Mouse (Mus musculus): ENCODE measurements at regions not wholly inside any gene's neighbourhood (a gene's known extent, or its start where the extent isn't known, plus 50 kb on each side); places are given as distances from the start of the nearest gene placed in this dataset.
A peak's percentile ranks its signal among the peaks of the same experiment; 100 is the strongest.

GRCm38 (mm10) chr13:44231403-44231802 is 446.8 kb downstream of the Cd83 start:
- no peak for DNase-seq (ENCODE audit: inconsistent age in 2 of 2, low spot score in 1 of 2)

GRCm38 (mm10) chr13:44231868-44232715 is 447.5 kb downstream of the Cd83 start:
- no peak for DNase-seq (ENCODE audit: inconsistent age in 2 of 2, low spot score in 1 of 2)

- DNase-seq (ENCODE audit: inconsistent age in 2 of 2, low spot score in 1 of 2) = no peak
Measured at GRCm38 (mm10) chr13:44232716-44233051, 448.1 kb downstream of the Cd83 start.

DNA sequence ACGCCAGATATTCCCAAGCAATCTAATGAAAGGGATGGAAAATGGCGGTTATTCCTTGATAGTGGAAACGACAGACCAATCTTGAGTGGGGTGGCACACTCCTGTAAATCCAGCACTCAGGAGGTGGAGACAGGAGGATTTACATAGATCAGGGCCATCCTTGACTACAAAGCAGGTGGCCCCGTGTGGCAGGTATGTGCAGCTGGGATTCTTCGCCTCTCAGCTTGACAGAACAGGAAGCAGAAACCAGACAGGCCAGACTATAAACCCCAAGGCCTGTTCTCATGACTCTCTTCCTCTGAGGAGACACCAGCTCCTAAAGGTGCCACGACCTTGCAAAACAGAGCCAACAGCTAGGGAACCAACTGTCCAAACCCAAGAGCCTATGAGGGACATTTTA is 449.7 kb downstream of the Cd83 start:
- no peak for DNase-seq (ENCODE audit: inconsistent age in 2 of 2, low spot score in 1 of 2)

GRCm38 (mm10) chr13:44235236-44235635 is 450.7 kb downstream of the Cd83 start:
- DNase-seq (ENCODE audit: inconsistent age in 2 of 2, low spot score in 1 of 2) = no peak

- DNase-seq (ENCODE audit: inconsistent age in 2 of 2, low spot score in 1 of 2) = no peak
Measured at GRCm38 (mm10) chr13:44235941-44236340, 451.4 kb downstream of the Cd83 start.

DNA sequence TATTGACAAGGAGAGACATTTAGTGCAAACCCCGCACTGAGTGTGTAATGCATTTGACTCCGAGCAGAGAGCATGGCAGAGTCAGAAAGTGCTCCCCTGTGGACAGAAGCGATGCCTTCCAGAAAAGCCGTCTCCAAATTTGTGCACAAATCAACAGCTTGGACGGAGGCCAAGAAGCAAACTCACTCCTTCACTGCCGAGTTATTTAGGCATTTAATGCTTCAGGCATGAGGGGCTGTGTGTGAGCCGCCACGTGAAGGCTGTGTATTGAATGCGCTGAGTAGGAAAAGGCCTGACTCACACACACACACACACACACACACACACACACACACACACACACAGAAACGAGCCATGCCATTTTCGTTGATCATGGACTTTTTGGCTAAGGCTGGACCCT is 453.7 kb downstream of the Cd83 start:
- peak; percentile 25 to 76 for DNase-seq (ENCODE audit: inconsistent age in 2 of 2, low spot score in 1 of 2)

- DNase-seq (ENCODE audit: inconsistent age in 2 of 2, low spot score in 1 of 2) = no peak
Measured at GRCm38 (mm10) chr13:44243211-44243610, 458.6 kb downstream of the Cd83 start.

GRCm38 (mm10) chr13:44246714-44247251 is 462.2 kb downstream of the Cd83 start:
- DNase-seq (ENCODE audit: inconsistent age in 2 of 2, low spot score in 1 of 2) = no peak

DNA sequence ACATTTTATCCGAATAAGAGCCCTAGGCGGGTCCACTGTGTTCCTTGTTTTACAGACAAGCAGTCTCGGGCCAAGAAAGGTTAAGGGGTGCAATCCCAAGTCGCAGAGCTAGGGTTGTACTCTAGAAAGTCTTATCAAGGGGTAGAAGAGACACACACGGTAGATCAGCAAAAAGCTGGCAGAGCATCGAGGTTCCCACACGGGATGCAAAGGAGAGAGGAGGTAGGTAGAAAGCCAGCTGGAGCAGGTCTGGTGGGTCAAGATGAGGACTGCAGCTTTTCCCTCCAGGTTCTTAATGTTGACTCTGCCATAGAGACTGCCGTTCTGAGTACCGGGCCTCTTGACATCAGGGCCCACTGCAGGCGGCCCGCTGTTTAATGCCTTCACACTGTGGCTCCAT is 463.3 kb downstream of the Cd83 start:
- no peak for DNase-seq (ENCODE audit: inconsistent age in 2 of 2, low spot score in 1 of 2)

- DNase-seq (ENCODE audit: inconsistent age in 2 of 2, low spot score in 1 of 2) = no peak
Measured at GRCm38 (mm10) chr13:44248401-44248800, 463.8 kb downstream of the Cd83 start.

GRCm38 (mm10) chr13:44249119-44249518 is 464.5 kb downstream of the Cd83 start:
- no peak for DNase-seq (ENCODE audit: inconsistent age in 2 of 2, low spot score in 1 of 2)

DNA sequence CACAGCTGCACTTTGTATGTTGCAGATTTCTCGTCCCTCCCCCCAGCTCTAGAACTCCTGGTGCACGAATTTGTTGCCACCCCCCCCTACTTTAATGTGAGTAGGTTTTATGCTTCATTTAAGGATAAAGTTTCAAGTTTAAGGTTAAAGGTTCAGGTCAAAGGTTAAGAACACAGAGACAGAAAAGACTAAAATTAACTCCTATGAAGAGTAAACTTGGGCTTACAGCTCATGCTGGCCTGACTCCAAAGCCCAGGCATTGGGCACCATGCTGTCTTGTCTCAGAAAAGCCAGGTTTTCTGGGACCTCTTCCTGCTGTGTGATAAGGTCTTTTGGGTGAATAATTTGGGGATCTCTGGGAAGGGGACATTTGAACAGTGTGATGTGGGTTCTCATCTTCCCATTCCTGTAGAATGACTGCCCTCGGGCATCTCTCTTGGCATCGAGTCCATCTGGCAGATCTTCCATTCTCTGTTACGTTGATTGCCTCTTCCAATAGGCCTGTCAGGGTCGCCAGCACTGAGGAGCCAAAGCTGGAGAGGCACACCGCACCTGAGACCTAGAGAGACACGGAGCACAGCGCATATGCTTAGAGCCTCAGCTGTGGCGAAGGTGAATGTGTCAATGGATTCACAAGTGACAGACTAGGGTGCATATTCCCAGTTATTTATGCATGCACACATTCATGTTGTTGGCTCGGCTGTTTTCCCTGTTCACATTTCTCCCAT is 466.1 kb downstream of the Cd83 start:
- DNase-seq (ENCODE audit: inconsistent age in 2 of 2, low spot score in 1 of 2) = no peak

GRCm38 (mm10) chr13:44251503-44251902 is 466.9 kb downstream of the Cd83 start:
- DNase-seq (ENCODE audit: inconsistent age in 2 of 2, low spot score in 1 of 2) = no peak

DNA sequence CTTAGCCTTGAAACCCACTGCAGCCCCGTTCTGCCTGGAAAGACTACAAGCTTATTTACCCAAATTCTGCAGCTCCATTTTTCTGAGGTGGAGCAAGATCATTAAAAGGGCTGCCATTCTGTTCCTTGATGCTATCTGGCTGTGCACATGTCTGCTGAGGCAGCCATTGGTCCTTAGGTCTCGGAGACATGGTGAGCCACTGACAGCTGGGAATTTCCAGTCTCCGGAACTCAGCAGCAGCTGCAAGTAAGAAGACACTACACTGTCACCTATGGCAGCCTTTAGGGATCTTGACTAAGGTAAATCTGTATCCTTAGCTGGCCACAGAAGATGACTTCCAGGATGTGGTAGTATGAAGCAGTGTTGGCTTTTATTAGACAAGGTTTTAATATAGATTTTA is 467.9 kb downstream of the Cd83 start:
- no peak for DNase-seq (ENCODE audit: inconsistent age in 2 of 2, low spot score in 1 of 2)

DNA sequence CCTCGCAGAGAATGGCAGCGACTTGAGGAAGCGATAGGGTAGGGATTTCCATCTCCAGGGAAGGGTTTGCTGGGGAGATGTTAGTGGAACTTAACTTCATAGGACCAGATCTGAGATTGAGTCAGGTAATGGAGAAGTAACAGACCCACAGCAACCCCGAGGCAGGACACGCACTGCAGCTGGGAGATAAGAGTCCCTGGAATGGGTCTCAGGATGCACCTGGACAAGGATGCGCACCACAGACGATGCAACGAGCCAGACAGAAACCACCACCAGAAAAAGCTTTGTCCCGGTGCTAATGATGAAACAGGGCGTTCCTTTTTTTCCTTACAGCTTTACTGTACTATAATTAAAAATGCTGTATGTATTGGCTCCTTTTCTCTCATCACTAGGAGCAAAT is 470.9 kb upstream of the Jarid2 start:
- DNase-seq (ENCODE audit: inconsistent age in 2 of 2, low spot score in 1 of 2) = no peak

- DNase-seq (ENCODE audit: inconsistent age in 2 of 2, low spot score in 1 of 2) = no peak
Measured at GRCm38 (mm10) chr13:44260039-44260438, 469.2 kb upstream of the Jarid2 start.

- DNase-seq (ENCODE audit: inconsistent age in 2 of 2, low spot score in 1 of 2) = no peak
Measured at GRCm38 (mm10) chr13:44260637-44261333, 468.5 kb upstream of the Jarid2 start.

DNA sequence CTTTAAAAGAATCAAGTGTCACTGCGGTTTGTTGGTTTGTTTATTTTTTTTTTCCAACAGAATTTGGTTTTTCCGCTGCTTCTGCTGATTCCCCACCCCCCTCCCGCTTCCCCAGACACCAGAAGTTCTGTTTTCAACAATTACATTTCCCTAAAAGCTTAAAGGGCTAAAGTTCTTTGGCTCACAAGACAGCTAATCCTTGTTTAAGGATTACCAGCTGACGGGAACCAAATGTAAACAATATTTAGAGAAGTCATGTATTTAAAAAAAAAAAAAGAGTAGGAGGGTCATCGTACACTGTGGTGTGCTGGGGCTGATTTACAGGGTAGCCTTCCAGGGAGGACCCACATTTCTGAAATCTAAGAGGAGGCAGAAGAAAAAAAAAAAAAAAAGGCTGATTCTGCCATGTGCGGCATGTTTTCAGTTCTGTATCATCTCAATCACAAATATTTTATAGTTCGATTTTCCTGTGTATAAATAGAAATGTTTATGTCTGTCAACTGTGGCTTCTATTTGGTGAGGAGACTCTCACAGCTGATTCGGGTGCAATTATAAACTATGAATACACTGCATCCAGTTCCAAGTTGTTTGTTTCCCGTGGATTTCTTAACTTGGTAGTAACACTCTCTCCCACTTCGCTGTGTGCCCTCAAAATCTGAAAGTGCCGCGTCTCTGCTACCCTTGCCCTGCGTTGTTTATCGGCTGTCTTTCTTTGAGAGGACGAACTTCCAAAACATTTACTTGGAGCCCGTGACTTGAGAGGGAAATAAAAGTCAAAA is 456.3 kb upstream of the Jarid2 start:
- DNase-seq (ENCODE audit: inconsistent age in 2 of 2, low spot score in 1 of 2) = no peak

DNA sequence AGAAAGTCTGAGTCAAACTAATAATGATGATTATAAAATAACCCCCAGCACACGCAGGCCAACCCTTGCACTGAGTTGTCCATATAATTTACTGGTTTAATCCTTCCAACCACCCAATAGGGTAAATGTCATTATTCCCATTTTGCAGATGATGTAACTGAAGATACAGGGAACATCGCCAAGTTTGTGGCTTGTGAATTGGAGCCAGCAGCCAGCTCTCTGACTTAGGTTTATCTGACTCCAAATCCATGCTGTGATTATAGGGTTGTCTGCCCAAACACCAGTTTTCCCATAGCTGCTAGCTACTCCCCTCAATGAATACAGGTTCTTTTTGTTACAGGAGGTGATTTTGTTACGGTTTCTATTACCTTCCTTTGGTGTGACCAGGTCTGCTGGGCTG is 451.3 kb upstream of the Jarid2 start:
- DNase-seq (ENCODE audit: inconsistent age in 2 of 2, low spot score in 1 of 2) = no peak

- DNase-seq (ENCODE audit: inconsistent age in 2 of 2, low spot score in 1 of 2) = no peak
Measured at GRCm38 (mm10) chr13:44279036-44279435, 450.2 kb upstream of the Jarid2 start.
